Mouse (Mus musculus) duodenum, adult 2 months (tissue): ENCODE data around the gene Usp17le. TPM values are rescaled to one million over a fixed set of nuclear protein-coding genes. Genes with fewer than 3 reads are reported as not detected.

ENCODE experiments used
- polyA plus RNA-seq: library from polyadenylated mRNA; depleted of rRNA; stranded (reverse); fragments of >200 nt; gene quantifications from 2 replicates; pipeline ENCODE4 v1.2.3, GENCODE M21; 2012; ENCODE audit warnings: low replicate concordance; rRNA removed

Usp17le gene
- not detected in 2 replicates for polyA plus RNA-seq

GRCm38 (mm10) chr7:104777370-104777769, at the start of gene Usp17le:
Usp17le (minus strand) TSS chr7:104777470.

Other genes with a start within 250 kb of the Usp17le start
- gene Olfr651, start 227.3 kb downstream of the Usp17le start, polyA plus RNA-seq, result not detected in 2 replicates
- not detected in 2 replicates for gene Olfr652, start 216.6 kb downstream of the Usp17le start, polyA plus RNA-seq
- not detected in 2 replicates for gene Olfr653, start 200.2 kb downstream of the Usp17le start, polyA plus RNA-seq
- gene Olfr654, start 190.4 kb downstream of the Usp17le start, polyA plus RNA-seq, result not detected in 2 replicates
- not detected in 2 replicates for gene Olfr655, start 175.7 kb downstream of the Usp17le start, polyA plus RNA-seq
- gene Olfr656, start 163.5 kb downstream of the Usp17le start, polyA plus RNA-seq, result not detected in 2 replicates
- gene Olfr657, start 152.7 kb downstream of the Usp17le start, polyA plus RNA-seq, result not detected in 2 replicates
- 0.11 TPM in 1 of 2 replicates, not detected in the other for gene Olfr658, start 130.2 kb downstream of the Usp17le start, polyA plus RNA-seq
- gene Olfr659, start 110.7 kb downstream of the Usp17le start, polyA plus RNA-seq, result not detected in 2 replicates
- gene Olfr661, start 91.0 kb downstream of the Usp17le start, polyA plus RNA-seq, result not detected in 2 replicates
- gene Usp17lb, start 65.1 kb upstream of the Usp17le start, polyA plus RNA-seq, result not detected in 2 replicates
- not detected in 2 replicates for gene Usp17la, start 79.5 kb upstream of the Usp17le start, polyA plus RNA-seq
- not detected in 2 replicates for gene Olfr665, start 100.6 kb upstream of the Usp17le start, polyA plus RNA-seq
- not detected in 2 replicates for gene Olfr666, start 118.5 kb upstream of the Usp17le start, polyA plus RNA-seq
- not detected in 2 replicates for gene Olfr667, start 144.0 kb upstream of the Usp17le start, polyA plus RNA-seq
- not detected in 2 replicates for gene Olfr668, start 150.6 kb upstream of the Usp17le start, polyA plus RNA-seq
- not detected in 2 replicates for gene Olfr669, start 156.8 kb upstream of the Usp17le start, polyA plus RNA-seq
- not detected in 2 replicates for gene Olfr670, start 185.2 kb upstream of the Usp17le start, polyA plus RNA-seq
- not detected in 2 replicates for gene Olfr671, start 201.7 kb upstream of the Usp17le start, polyA plus RNA-seq
- not detected in 2 replicates for gene Olfr672, start 224.6 kb upstream of the Usp17le start, polyA plus RNA-seq